Mouse (Mus musculus) 416B (cell line): ENCODE data around the gene Aldoart1.

ENCODE experiments used
- DNase-seq: peaks from one replicate; pipeline ENCODE4 v3.0.0; 2011; ENCODE audit warnings: low read depth

Aldoart1 gene

GRCm38 (mm10) chr4:72852534-72852933 lies at the start of gene Aldoart1:
Gene Aldoart1, minus strand, starts transcription at chr4:72852634.
- DNase-seq = no peak

- no peak for DNase-seq
These were observed 49.1 kb upstream of the Aldoart1 start for GRCm38 (mm10) chr4:72901566-72901965.

DNA sequence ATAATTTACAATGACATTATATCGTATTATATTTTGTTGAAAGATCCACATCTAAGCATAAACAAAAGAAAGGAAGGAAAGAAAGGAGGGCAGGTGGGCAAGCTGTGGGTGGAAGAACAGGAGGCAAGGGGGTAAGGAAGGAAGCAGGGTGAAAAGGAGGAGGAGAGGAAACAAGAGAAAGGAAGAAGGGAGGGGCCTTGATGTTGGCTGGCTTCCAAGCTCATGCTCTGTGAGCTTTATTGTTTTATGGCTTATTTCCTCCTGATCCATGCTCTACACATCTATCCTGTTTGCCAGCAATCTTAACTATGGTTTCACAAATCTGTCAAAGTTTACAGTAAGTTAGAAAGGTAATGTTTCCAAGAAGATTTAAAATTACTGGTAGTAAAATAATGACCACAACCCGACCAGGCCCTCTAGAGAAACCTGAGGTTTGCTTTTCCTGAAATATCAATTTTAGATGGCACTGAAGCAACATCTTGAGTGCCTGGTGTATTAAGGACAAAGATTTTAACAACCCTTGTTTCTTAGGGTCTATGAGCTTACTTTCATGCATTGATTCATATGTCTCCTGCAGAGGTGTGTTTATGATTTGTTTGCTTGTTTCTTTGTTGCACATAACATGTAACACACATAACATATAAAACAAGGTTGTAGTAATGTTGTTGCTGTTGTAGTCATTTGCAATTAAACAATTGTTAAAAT lies 13.1 kb upstream of the Aldoart1 start:
- DNase-seq = no peak

DNA sequence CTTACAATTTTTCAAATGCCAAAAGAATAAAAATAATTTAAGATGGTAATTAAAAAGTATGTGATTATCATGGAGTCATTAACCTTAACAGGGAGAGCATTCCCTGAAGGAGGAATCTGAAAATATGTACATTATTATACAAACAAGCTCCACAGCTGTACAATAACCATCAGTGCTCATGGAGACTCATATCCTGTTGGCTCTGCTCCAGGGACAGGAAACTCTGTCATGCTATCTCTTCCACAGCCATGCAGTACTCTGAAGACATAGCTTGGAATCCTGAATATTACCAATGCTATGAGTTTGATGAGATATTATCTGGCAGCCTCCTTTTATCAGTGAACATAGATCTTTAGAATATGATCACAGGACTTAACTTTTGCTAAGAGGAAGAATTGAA lies 8.2 kb downstream of the Aldoart1 start:
- no peak for DNase-seq

GRCm38 (mm10) chr4:72843025-72843424 lies 9.4 kb downstream of the Aldoart1 start:
- no peak for DNase-seq

DNA sequence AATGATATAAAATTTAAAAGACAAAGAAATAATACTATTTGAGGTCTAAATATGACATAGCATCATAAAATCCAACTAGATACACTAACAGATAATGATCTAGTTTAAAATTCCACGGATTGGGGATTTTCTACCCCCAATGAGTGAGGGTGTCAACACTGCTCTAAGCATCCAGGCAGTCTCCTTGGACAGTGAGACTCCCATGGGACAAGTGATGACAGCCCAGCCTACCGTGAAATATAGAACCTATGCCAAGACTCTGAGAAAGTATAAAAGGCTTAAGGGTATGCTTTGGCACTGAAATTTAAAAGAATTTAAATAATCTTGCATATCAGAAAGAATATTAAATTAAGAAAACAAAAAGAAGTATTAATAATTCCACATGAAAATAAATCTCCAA lies 16.0 kb downstream of the Aldoart1 start:
- no peak for DNase-seq

- no peak for DNase-seq
These were observed 17.0 kb downstream of the Aldoart1 start for GRCm38 (mm10) chr4:72835400-72835799.

GRCm38 (mm10) chr4:72800816-72801215 lies 51.6 kb downstream of the Aldoart1 start:
- DNase-seq = no peak
